Mouse (Mus musculus) heart, embryonic 15.5 days (tissue): ENCODE measurements around the gene Svep1. TPM values are rescaled to one million over a fixed set of nuclear protein-coding genes. Genes with fewer than 3 reads are reported as not detected.

Experiments
- ATAC-seq: fragments of 200-750 bp; cut with Nextera tagmentation; replicated peaks from 2 replicates; pipeline ENCODE4 v1.8.0; 2017; ENCODE audit warnings: low read depth, moderate TSS enrichment; ENCODE audit not compliant: insufficient number of reproducible peaks, insufficient read depth, low FRiP score
- H3K27ac ChIP-seq: fragments of 300-500 bp; sonication (generic); 2 replicates; pipeline ENCODE4 v1.5.1; 2015; ENCODE audit warnings: mild to moderate bottlenecking, inconsistent platforms
- H3K27me3 ChIP-seq: fragments of 300-500 bp; sonication (generic); 2 replicates; pipeline ENCODE4 v1.6.1; 2015; ENCODE audit warnings: inconsistent platforms
- H3K36me3 ChIP-seq: fragments of 300-500 bp; sonication (generic); 2 replicates; pipeline ENCODE4 v1.6.1; 2015; ENCODE audit warnings: mild to moderate bottlenecking, inconsistent platforms
- H3K4me1 ChIP-seq: fragments of 300-500 bp; sonication (generic); replicated peaks from 2 replicates; pipeline ENCODE4 v1.6.1; 2015; ENCODE audit warnings: inconsistent platforms
- H3K4me2 ChIP-seq: fragments of 300-500 bp; sonication (generic); 2 replicates; pipeline ENCODE4 v1.6.1; 2015; ENCODE audit warnings: inconsistent platforms, mild to moderate bottlenecking, moderate library complexity
- H3K4me3 ChIP-seq: fragments of 300-500 bp; sonication (generic); 2 replicates; pipeline ENCODE4 v1.5.1; 2015; ENCODE audit warnings: mild to moderate bottlenecking, inconsistent platforms
- H3K9ac ChIP-seq: fragments of 300-500 bp; sonication (generic); 2 replicates; pipeline ENCODE4 v1.6.1; 2015; ENCODE audit warnings: mild to moderate bottlenecking, inconsistent platforms
- H3K9me3 ChIP-seq: fragments of 300-500 bp; sonication (generic); replicated peaks from 2 replicates; pipeline ENCODE4 v1.6.1; 2016; ENCODE audit warnings: inconsistent platforms
- WGBS: fragments of 180-500 bp; shearing (Covaris S2); methylation state at CpG from one replicate; pipeline ENCODE4 v1.1.7; 2015; ENCODE audit warnings: mixed read lengths; 5-methylcytosine and 5-hydroxymethylcytosine counted together
- polyA plus RNA-seq: library from polyadenylated mRNA; unstranded; fragments of >200 nt; fragmentation: Nextera tagmentation; extraction: Ambion mirVana; gene quantifications from 2 replicates; pipeline ENCODE4 v1.2.1, GENCODE M21; 2015

Svep1 gene
- polyA plus RNA-seq: 1.9 and 2.5 TPM in 2 replicates

GRCm38 (mm10) chr4:58206115-58206945 lies at the start of gene Svep1:
Gene Svep1, minus strand, starts transcription at chr4:58206859.
- peak within 1 kb of the TSS; percentile 72 for H3K27ac ChIP-seq
- H3K4me2 ChIP-seq: peak within 1 kb of the TSS; percentile 96
- H3K4me3 ChIP-seq: peak within 1 kb of the TSS; percentile 63
- no peaks in the 10 kb centered on the region for H3K36me3 ChIP-seq
- H3K4me1 ChIP-seq: peaks cover 18% of the 10 kb centered on the region
- H3K9me3 ChIP-seq: no peaks in the 10 kb centered on the region
- peak within 1 kb of the TSS; percentile 58 for H3K9ac ChIP-seq
- H3K27me3 ChIP-seq: peaks cover 69% of the 10 kb centered on the region
- WGBS: under 1% methylated on average over 47 of the region's 47 CpGs
- peak; percentile 50 for ATAC-seq

DNA sequence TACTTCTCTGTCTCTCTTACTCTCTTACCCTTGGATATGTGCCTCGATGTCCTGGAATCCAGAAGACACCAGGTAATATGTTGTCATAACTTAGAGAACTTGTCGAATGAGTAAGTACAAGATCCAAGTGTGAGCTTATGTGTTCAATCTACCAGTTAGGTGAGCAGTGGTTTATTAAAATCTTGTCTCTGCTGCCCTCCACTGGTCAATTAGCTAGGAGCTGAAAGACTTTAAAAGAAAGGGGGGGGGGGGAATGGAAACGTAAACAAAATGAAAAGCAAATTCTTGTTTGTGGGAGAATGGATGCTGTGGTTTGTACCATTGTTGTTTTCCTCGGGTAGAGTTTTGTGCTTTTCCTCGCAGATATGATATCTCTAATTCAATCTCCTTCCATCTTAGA lies 46.8 kb upstream of the Svep1 start:
- H3K4me3 ChIP-seq: no peak overlapping the region
- no peak overlapping the region for H3K9ac ChIP-seq
- WGBS: 21% methylated on average over 5 of the region's 5 CpGs
- no peaks in the 10 kb centered on the region for H3K4me1 ChIP-seq
- H3K4me2 ChIP-seq: no peak overlapping the region
- no peaks in the 10 kb centered on the region for H3K9me3 ChIP-seq
- H3K27ac ChIP-seq: no peak overlapping the region
- no peaks in the 10 kb centered on the region for H3K36me3 ChIP-seq
- no peaks in the 10 kb centered on the region for H3K27me3 ChIP-seq
- ATAC-seq: no peak

DNA sequence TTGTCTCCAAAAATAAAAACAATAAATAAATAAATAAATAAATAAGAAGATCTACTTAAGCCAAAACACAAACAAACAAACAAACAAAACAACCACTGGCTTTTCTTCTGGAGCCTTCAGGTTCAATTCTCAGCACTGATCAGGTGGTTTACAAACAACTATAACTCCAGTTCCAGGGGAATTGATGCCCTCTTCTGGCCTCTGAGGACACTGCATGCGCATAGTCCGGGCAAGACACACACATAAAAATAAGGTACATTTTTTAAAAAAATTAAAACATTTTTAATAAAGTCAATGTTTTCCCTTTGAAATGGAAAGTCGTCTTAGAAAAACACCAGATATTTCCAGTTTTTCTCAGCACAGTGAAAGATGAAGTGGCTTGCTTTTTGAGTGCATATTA lies 45.7 kb upstream of the Svep1 start:
- Histone ChIP-seq H3K9ac (no peak overlapping the region), H3K4me3 (no peak overlapping the region), H3K4me1 (no peaks in the 10 kb centered on the region), H3K27me3 (no peaks in the 10 kb centered on the region), H3K36me3 (no peaks in the 10 kb centered on the region), H3K9me3 (no peaks in the 10 kb centered on the region), H3K27ac (no peak overlapping the region), H3K4me2 (no peak overlapping the region)
- 81% methylated on average over 3 of the region's 3 CpGs for WGBS
- ATAC-seq: no peak

- H3K27ac ChIP-seq: no peak overlapping the region
Observed at GRCm38 (mm10) chr4:58245544-58245943, 38.9 kb upstream of the Svep1 start.

GRCm38 (mm10) chr4:58240416-58240815 lies 33.8 kb upstream of the Svep1 start:
- WGBS: 74% methylated on average over 7 of the region's 7 CpGs
- Histone ChIP-seq H3K9ac (no peak overlapping the region), H3K27me3 (no peaks in the 10 kb centered on the region), H3K27ac (no peak overlapping the region), H3K9me3 (no peaks in the 10 kb centered on the region), H3K4me2 (no peak overlapping the region), H3K36me3 (no peaks in the 10 kb centered on the region), H3K4me3 (no peak overlapping the region), H3K4me1 (no peaks in the 10 kb centered on the region)
- no peak for ATAC-seq

More at GRCm38 (mm10) chr4:58245544-58245943, 38.9 kb upstream of the Svep1 start:
- H3K4me2 ChIP-seq: no peak overlapping the region
- no peak for ATAC-seq
- H3K4me3 ChIP-seq: no peak overlapping the region
- H3K9ac ChIP-seq: no peak overlapping the region
- no peaks in the 10 kb centered on the region for H3K9me3 ChIP-seq
- H3K36me3 ChIP-seq: no peaks in the 10 kb centered on the region
- no peaks in the 10 kb centered on the region for H3K27me3 ChIP-seq
- no peaks in the 10 kb centered on the region for H3K4me1 ChIP-seq
- WGBS: 81% methylated on average over 1 of the region's 1 CpGs

GRCm38 (mm10) chr4:58235828-58236227 lies 29.2 kb upstream of the Svep1 start:
- no peak for ATAC-seq
- Histone ChIP-seq H3K9ac (no peak overlapping the region), H3K4me2 (no peak overlapping the region), H3K36me3 (no peaks in the 10 kb centered on the region), H3K27me3 (no peaks in the 10 kb centered on the region), H3K4me3 (no peak overlapping the region), H3K9me3 (no peaks in the 10 kb centered on the region), H3K27ac (no peak overlapping the region), H3K4me1 (no peaks in the 10 kb centered on the region)
- WGBS: 39% methylated on average over 6 of the region's 6 CpGs

GRCm38 (mm10) chr4:58223499-58223898 lies 16.8 kb upstream of the Svep1 start:
- 87% methylated on average over 2 of the region's 2 CpGs for WGBS

DNA sequence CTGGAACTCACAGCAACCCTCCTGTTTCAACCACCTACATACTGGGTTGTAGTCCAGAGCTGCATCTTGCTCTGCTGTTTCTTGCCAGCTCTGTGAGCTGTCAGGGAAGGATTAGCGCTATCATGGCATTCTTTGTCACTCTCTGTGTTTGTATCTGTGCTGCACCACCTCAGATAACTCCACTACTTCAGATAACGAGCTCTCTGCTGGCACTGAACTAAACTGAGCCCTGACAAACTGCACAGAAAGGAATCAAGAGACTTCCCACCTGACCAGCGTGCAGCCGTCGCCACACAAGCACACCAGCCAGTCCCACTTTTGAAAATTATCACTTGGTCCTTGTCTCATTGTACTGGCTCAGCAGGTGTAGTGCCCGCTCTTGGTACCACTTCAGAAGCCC lies 4.7 kb upstream of the Svep1 start:
- peaks cover 53% of the 10 kb centered on the region for H3K27me3 ChIP-seq
- no peaks in the 10 kb centered on the region for H3K9me3 ChIP-seq
- H3K27ac ChIP-seq: no peak overlapping the region
- no peaks in the 10 kb centered on the region for H3K36me3 ChIP-seq
- peaks cover 11% of the 10 kb centered on the region for H3K4me1 ChIP-seq
- 27% methylated on average over 6 of the region's 6 CpGs for WGBS
- no peak overlapping the region for H3K4me3 ChIP-seq
- peak; percentile 64; the same call in 1 of the 2 replicates for ATAC-seq
- H3K4me2 ChIP-seq: no peak overlapping the region
- H3K9ac ChIP-seq: no peak overlapping the region

More at GRCm38 (mm10) chr4:58223499-58223898, 16.8 kb upstream of the Svep1 start:
- Histone ChIP-seq H3K4me2 (no peak overlapping the region), H3K9me3 (no peaks in the 10 kb centered on the region), H3K4me3 (no peak overlapping the region), H3K36me3 (no peaks in the 10 kb centered on the region), H3K9ac (no peak overlapping the region), H3K27me3 (0 out of 2 replicates have a peak, but pooled peaks cover 3% of the 10 kb centered on the region), H3K27ac (no peak overlapping the region), H3K4me1 (no peaks in the 10 kb centered on the region)
- ATAC-seq: no peak

DNA sequence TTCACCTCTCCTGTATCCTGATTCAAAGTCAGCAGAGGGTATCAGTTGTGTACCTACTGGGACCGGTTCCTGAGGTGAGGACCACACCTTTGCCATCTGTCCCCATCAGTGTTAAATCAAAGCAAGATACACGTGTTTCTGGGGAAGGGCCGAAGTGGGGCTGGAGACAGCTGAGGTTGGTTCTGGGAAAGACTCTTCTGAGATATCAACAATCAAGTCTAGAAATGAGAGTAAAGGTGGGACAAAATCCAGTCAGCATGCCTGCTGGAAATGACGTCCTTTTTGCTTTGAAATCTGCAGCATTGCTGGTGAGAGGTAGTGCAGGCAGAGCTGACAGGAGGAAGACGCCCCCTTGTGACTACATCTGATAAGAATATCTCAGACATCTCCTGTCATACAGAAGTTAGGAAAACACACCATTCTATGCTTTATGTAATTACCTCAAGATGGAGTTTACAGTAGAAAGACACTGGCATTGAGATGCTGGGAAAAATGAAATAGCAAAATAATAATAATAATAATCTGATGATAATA lies 4.0 kb upstream of the Svep1 start:
- 48% methylated on average over 5 of the region's 5 CpGs for whole genome bisulfite sequencing
- H3K27me3 ChIP-seq: peaks cover 60% of the 10 kb centered on the region
- no peak for ATAC-seq

GRCm38 (mm10) chr4:58205750-58206114 lies 927 bp downstream of the Svep1 start:
- H3K9me3 ChIP-seq: no peaks in the 10 kb centered on the region
- H3K9ac ChIP-seq: peak overlapping the region; percentile 58
- peak overlapping the region; percentile 63 for H3K4me3 ChIP-seq
- ATAC-seq: no peak
- H3K27ac ChIP-seq: peak overlapping the region; percentile 72
- H3K36me3 ChIP-seq: no peaks in the 10 kb centered on the region
- H3K4me1 ChIP-seq: peaks cover 16% of the 10 kb centered on the region
- peak overlapping the region; percentile 96 for H3K4me2 ChIP-seq
- peaks cover 69% of the 10 kb centered on the region for H3K27me3 ChIP-seq
- under 1% methylated on average over 31 of the region's 31 CpGs for WGBS

More for the DNA sequence above, 4.0 kb upstream of the Svep1 start:
- Histone ChIP-seq H3K4me2 (no peak overlapping the region), H3K36me3 (no peaks in the 10 kb centered on the region), H3K9ac (no peak overlapping the region), H3K9me3 (no peaks in the 10 kb centered on the region), H3K4me3 (no peak overlapping the region), H3K4me1 (peaks cover 17% of the 10 kb centered on the region), H3K27ac (no peak overlapping the region)

DNA sequence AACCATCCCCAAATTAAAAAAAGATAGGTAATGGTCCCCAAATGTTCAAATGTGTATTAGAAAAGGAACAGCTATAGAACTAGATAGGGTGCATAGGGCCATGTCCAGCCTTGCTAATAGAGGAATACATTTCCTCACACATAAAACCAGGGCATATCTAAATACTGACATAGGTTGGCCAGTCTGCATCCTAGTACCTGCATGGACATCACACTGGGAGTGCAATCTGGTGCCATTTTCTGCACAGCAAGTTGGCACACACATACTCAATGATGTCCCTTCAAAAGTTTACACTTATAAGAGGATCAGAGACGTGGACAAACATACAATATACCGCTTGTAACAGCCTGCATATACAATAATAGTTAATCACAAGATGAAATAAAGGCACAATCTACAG lies 5.0 kb downstream of the Svep1 start:
- H3K27me3 ChIP-seq: peaks cover 32% of the 10 kb centered on the region
- no peak overlapping the region for H3K9ac ChIP-seq
- ATAC-seq: no peak
- H3K4me2 ChIP-seq: no peak overlapping the region
- H3K4me1 ChIP-seq: peaks cover 17% of the 10 kb centered on the region
- no peak overlapping the region for H3K27ac ChIP-seq
- 89% methylated on average over 2 of the region's 2 CpGs for WGBS
- no peak overlapping the region for H3K4me3 ChIP-seq
- H3K9me3 ChIP-seq: no peaks in the 10 kb centered on the region
- H3K36me3 ChIP-seq: no peaks in the 10 kb centered on the region
